Mouse (Mus musculus): ENCODE results near the gene Bid.

- TF ChIP-seq CTCF (conservative IDR thresholded peaks at IDR 0.05; ENCODE audit: insufficient read depth, insufficient read length, low read depth, low read length), result no peak
- TF ChIP-seq POLR2A (IDR thresholded peaks at IDR 0.05; ENCODE audit: low read depth, low read length), result no peak
Observed at GRCm38 (mm10) chr6:120901776-120902645, 14.6 kb downstream of the Bid start.
